Mouse (Mus musculus) frontal cortex, postnatal 36 days (tissue): ENCODE data around the gene Abt1.

Experiments
- DNase-seq, 2 experiments: peaks; one replicate each; pipeline ENCODE4 v3.0.0; 2022; ENCODE audit warnings: low spot score in 2 of 2

Gene Abt1

GRCm38 (mm10) chr13:23438521-23438920, 14.9 kb upstream of the Abt1 start:
- DNase-seq: no peak

GRCm38 (mm10) chr13:23437908-23438307, 14.2 kb upstream of the Abt1 start:
- peak; percentile 96 to 98 for DNase-seq

- DNase-seq: no peak
Measured at GRCm38 (mm10) chr13:23436861-23437822, 13.5 kb upstream of the Abt1 start.

GRCm38 (mm10) chr13:23436231-23436661, 12.6 kb upstream of the Abt1 start:
- peak in 1 of 2 experiments; percentile 76 for DNase-seq

GRCm38 (mm10) chr13:23435676-23436075, 12.0 kb upstream of the Abt1 start:
- no peak for DNase-seq

GRCm38 (mm10) chr13:23435241-23435640, 11.6 kb upstream of the Abt1 start:
- DNase-seq: no peak

GRCm38 (mm10) chr13:23434426-23434825, 10.8 kb upstream of the Abt1 start:
- no peak for DNase-seq

- DNase-seq: no peak
Measured at GRCm38 (mm10) chr13:23433801-23434200, 10.1 kb upstream of the Abt1 start.

- DNase-seq: no peak
Measured at GRCm38 (mm10) chr13:23433206-23433605, 9.5 kb upstream of the Abt1 start.

GRCm38 (mm10) chr13:23432562-23433201, 9.0 kb upstream of the Abt1 start:
- DNase-seq: peak; percentile 95 to 98

- DNase-seq: peak; percentile 86 to 92
Measured at GRCm38 (mm10) chr13:23431351-23431771, 7.7 kb upstream of the Abt1 start.

- DNase-seq: peak; percentile 76 to 85
Measured at GRCm38 (mm10) chr13:23430734-23431133, 7.1 kb upstream of the Abt1 start.

- no peak for DNase-seq
Measured at GRCm38 (mm10) chr13:23429771-23430380, 6.2 kb upstream of the Abt1 start.

GRCm38 (mm10) chr13:23428166-23428993, 4.7 kb upstream of the Abt1 start:
- no peak for DNase-seq

GRCm38 (mm10) chr13:23427401-23427910, 3.8 kb upstream of the Abt1 start:
- no peak for DNase-seq

- peak in 1 of 2 experiments; percentile 50 for DNase-seq
Measured at GRCm38 (mm10) chr13:23426922-23427321, 3.3 kb upstream of the Abt1 start.

GRCm38 (mm10) chr13:23426335-23426734, 2.7 kb upstream of the Abt1 start:
- peak in 1 of 2 experiments; percentile 74 for DNase-seq

- peak; percentile 79 to 86 for DNase-seq
Measured at GRCm38 (mm10) chr13:23425505-23425904, 1.8 kb upstream of the Abt1 start.

- DNase-seq: peak; percentile 81 to 91
Measured at GRCm38 (mm10) chr13:23424494-23425325, 1.0 kb upstream of the Abt1 start.

GRCm38 (mm10) chr13:23424052-23424380, 350 bp upstream of the Abt1 start:
- DNase-seq: no peak
